Mouse (Mus musculus): ENCODE data around the gene Ltb4r1.
A peak's percentile ranks its signal among the peaks of the same experiment; 100 is the strongest.

Gene Ltb4r1

GRCm38 (mm10) chr14:55747051-55747847, 18.5 kb upstream of the Ltb4r1 start:
- no peak for DNase-seq (ENCODE audit: low spot score)

DNA sequence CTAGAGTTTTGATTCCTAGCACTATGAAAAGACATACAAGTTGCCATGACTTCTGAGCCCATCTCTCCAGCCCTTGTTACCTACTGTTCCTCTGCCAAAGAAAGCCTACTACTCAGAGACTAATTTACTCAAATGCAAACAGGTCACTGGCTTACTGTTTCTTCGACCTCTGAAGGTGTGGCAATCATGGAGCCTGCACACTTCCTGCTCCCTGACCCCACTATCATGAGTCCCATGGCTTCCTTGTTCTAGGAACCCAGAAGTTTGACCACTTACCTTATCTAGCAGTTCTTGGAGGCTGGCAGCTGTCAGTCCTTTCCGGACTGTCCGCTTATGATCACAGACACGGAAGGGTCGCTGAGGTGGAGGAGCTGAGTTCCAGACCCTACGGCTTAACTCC, 8.2 kb upstream of the Ltb4r1 start:
- no peak for DNase-seq (ENCODE audit: low spot score)

DNA sequence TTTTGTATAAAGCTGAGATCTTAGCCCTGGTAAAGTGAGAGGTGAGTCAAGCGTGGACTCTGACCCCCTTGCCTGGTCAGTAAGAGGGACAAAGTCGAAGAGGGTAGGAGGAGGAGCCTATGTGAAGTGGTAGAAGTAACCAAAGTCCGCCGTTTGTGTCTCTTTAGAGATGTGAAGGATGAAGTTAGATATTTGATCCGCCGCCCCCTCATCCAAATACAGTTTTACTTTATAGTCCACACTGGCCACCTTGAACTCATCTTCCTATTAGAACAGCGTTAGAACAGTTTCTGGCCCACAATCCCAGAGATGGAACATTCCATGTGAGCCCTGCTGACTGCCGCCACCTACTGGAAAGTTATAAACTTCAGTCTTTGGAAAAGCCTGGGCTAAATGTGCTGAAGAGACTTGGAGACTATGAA, 7.4 kb upstream of the Ltb4r1 start, which contains the start of gene Cideb:
Gene Cideb (minus strand): TSS at position 96 of the 422 bp plus-strand sequence.
- peak; percentile 84 for DNase-seq (ENCODE audit: low spot score)

DNA sequence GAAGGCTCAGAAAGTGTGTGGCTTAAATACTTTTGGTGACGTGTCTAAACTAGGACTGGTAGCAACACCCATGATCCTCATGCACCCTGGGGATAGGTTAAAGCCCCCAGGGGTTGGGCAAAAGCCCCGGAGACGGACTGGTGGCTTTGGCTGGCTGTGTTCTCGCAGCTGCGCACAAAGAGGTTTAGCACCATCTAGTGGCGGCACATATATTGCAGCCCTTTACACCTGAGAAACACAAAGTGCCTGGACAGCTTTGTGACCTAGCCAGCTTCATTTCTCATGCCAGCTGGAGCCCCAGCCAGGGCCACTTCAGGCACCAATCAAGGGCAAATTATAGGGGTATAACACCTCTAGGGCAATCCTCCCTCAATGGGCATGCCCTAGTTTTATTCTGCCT, 5.6 kb upstream of the Ltb4r1 start:
- peak; percentile 91 for DNase-seq (ENCODE audit: low spot score)

- no peak for DNase-seq (ENCODE audit: low spot score)
Observed at GRCm38 (mm10) chr14:55761163-55761562, 4.6 kb upstream of the Ltb4r1 start, which contains the start of gene Ltb4r2. Gene Ltb4r2 (plus strand): TSS chr14:55761428.

- DNase-seq (ENCODE audit: low spot score): peak; percentile 77
Observed at GRCm38 (mm10) chr14:55762001-55762821, 3.6 kb upstream of the Ltb4r1 start.

DNA sequence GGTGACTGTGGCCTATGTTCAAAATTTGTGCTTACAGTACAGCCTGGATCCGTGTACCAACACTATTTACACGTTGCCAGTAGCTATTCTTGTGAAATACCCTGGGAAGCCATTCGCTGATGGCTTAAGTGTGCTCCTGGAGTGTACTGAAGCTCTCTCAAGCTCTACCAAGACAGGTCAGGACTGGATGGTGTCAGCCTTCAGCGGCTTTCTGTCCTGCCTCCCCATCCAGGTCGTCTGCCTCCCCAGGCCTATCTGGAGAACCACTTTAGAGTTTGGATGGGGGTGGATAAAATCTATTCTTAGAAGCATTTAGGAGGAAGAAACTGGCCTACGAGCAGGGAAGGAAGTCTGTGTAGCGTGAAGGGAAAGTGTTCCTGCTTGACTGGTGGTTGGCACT, 2.6 kb upstream of the Ltb4r1 start:
- DNase-seq (ENCODE audit: low spot score): no peak

GRCm38 (mm10) chr14:55767519-55768414, 2.0 kb downstream of the Ltb4r1 start:
- DNase-seq (ENCODE audit: low spot score): peak; percentile 75

DNA sequence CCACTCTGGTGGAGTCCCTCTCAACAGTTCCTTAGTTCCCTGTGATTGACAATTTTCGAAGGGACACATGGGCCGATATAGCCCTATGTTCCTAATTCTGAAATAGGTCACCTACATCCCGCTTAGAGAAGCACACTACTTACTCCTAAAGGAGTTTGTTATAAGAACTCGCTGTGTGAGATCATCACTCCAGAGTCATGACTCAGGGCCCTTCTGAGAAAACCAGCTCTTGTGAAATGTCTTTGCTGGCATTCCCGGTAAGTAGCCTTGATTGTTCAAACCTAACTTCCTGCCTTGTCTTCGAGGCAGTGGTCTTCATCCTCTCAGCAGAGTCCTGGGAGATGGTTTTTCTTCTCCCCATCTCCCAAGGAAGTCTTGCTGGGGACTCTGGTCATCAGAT, 2.8 kb downstream of the Ltb4r1 start:
- DNase-seq (ENCODE audit: low spot score): no peak

DNA sequence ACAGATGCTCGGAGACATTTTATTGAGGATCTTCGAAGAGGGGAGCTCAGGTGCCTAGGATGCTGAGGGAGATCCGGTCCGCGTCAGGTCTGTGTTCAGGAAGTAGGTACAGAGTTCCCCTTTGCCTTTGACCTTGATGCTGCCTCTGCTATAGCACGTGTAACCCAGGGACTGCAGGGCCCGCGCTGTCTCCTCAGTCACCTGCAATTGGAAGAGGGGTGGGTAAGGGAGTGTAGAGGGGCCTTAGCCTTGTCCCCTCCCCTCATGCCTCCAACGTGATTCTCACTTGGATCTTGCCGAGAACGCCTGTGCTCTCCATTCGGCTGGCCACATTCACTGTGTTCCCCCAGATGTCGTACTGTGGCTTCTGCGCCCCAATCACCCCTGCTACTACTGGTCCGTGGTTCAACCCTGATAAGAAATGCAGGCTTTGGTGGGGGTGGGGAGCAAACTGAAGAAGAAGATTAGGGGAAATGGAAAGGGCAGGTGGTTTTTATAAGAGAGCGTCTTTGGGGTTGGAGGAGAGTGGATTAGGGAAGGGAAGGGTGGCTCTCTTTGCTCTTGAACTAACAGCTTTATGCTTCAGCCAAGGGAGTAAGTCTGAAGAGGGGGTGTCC, 3.4 kb downstream of the Ltb4r1 start:
- no peak for DNase-seq (ENCODE audit: low spot score)

DNA sequence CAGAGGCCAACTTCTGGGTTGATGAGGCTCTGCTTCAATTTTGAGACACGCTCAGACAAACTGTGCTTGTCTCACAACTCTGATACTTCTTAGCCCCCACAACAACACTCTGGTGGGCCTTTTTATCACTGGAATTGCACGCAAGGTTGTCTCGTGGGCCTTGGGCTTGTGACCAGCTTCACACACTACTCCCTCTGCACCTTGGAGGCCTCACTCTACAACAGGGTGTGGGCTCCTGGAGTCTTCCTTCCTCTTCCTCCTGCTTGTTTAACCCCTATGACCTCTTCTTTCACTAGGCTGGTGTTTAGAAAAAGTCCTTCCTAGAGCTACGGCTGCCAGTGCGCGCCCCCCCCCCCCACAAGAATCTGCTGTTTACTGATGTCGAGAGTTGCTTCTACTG, 10.9 kb downstream of the Ltb4r1 start:
- DNase-seq (ENCODE audit: low spot score): no peak

GRCm38 (mm10) chr14:55777176-55777575, 11.4 kb downstream of the Ltb4r1 start:
- DNase-seq (ENCODE audit: low spot score): no peak

GRCm38 (mm10) chr14:55777806-55778205, 12.0 kb downstream of the Ltb4r1 start:
- DNase-seq (ENCODE audit: low spot score): no peak

GRCm38 (mm10) chr14:55778686-55779085, 12.9 kb downstream of the Ltb4r1 start:
- DNase-seq (ENCODE audit: low spot score): no peak

DNA sequence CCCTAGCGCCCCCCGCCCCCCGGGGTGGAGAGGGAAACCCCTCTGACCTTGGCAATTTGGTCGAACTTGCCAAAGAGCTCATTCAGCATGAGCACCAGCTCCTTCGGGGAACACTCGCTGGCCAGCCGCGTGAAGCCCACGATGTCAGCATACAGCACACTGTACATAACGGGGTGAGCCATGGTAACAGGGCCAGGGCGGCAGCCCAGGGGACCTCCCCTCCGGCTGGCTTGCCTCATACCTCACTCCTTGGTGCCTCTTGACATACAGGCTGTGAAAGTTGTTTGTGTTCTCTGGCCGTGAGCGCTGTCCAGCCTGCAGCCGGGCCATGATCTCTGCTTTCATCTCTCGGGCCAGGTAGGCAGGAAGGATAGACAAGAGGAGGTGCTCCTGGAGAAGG, 13.9 kb downstream of the Ltb4r1 start:
- no peak for DNase-seq (ENCODE audit: low spot score)

GRCm38 (mm10) chr14:55780736-55781135, 15.0 kb downstream of the Ltb4r1 start:
- DNase-seq (ENCODE audit: low spot score): no peak

- DNase-seq (ENCODE audit: low spot score): peak; percentile 93
Observed at GRCm38 (mm10) chr14:55781310-55781709, 15.5 kb downstream of the Ltb4r1 start.

DNA sequence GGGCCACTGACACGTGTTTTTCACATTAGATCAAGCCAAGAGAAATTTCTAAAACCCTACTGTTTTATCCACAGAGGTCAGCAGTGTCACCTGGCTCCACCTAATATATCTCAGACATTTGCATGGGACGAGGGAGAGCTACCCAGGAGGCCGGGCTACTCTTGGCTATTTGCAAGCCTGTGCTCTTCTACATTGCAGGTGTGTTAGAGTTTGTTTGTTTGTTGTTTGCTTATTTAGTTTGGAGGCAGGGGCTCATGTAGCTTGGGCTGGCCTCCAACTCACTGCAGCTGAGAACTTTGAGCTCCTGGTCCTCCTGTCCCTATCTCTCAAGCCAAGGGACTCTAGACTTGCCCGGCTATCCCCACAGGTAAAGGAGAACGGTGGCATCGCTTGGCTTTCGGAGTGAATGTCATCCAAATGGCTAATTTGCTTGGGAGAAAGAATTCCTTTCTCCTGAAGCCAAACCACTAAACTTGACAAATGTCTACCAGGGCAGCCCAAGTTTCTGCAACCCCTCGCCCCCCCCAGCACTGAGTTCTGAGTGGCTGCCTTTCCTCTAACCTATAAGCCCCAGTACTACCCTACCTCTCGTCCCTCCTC, 16.7 kb downstream of the Ltb4r1 start:
- DNase-seq (ENCODE audit: low spot score): no peak

- DNase-seq (ENCODE audit: low spot score): peak; percentile 85
Observed at GRCm38 (mm10) chr14:55783171-55783957, 17.6 kb downstream of the Ltb4r1 start.

- DNase-seq (ENCODE audit: low spot score): peak; percentile 37
Observed at GRCm38 (mm10) chr14:55783958-55784235, 18.1 kb downstream of the Ltb4r1 start, which contains the start of gene Adcy4. Gene Adcy4 (minus strand): TSS chr14:55784095.

All from embryo, embryonic 10.5 days (tissue).